Comparison of ENCODE assay signal across 8 mouse cellular contexts in genomic region chr11:35770741-35771504, GRCm38 (mm10). TPM values are rescaled to one million over a fixed set of nuclear protein-coding genes. Genes with fewer than 3 reads are reported as not detected.
DNase-seq lines count a peak whose midpoint lies in the region; ATAC-seq and TF ChIP-seq lines count a peak whose summit lies in the region.

No protein-coding gene starts in this region.

- H3K4me2 ChIP-seq in embryonic facial prominence, embryonic 12.5 days (replicated peaks): peak overlapping the region; percentile 83
- peak overlapping the region; percentile 69 for H3K4me2 ChIP-seq in neural tube, embryonic 15.5 days

- DNase-seq in left cerebral cortex, adult 2 months (ENCODE audit: extremely low spot score in 1 of 2, low spot score in 2 of 2): no peak
- no peak for DNase-seq in left cerebral cortex, postnatal 10 days (ENCODE audit: extremely low spot score in 1 of 2, low spot score in 2 of 2)
- peak; percentile 27 to 29 for DNase-seq in kidney, postnatal 36 days
- no peak for DNase-seq in cerebellum, adult 11 months
- DNase-seq in gastrocnemius, postnatal 25 days: no peak

- WGBS in embryonic facial prominence, embryonic 12.5 days: 64% methylated on average over 9 of the region's 9 CpGs
- WGBS in neural tube, embryonic 15.5 days: 66% methylated on average over 9 of the region's 9 CpGs

- H3K4me1 ChIP-seq in embryonic facial prominence, embryonic 12.5 days: peaks cover 14% of the 10 kb centered on the region
- H3K4me1 ChIP-seq in neural tube, embryonic 15.5 days: peaks cover 24% of the 10 kb centered on the region

- H3K27me3 ChIP-seq in embryonic facial prominence, embryonic 12.5 days: no peaks in the 10 kb centered on the region
- no peaks in the 10 kb centered on the region for H3K27me3 ChIP-seq in neural tube, embryonic 15.5 days (replicated peaks)

- no peak for ATAC-seq in embryonic facial prominence, embryonic 12.5 days (ENCODE audit: insufficient number of reproducible peaks, insufficient read depth, low FRiP score, low TSS enrichment)
- no peak for ATAC-seq in neural tube, embryonic 15.5 days (ENCODE audit: low FRiP score)
- ATAC-seq in erythroid progenitor cell, adult 5-6 weeks (replicated peaks; ENCODE audit: low FRiP score, poor library complexity, severe bottlenecking): no peak

- intact Hi-C loops in left cerebral cortex, adult 2 months (cut with DNase I): no loop called here
- intact Hi-C loops in left cerebral cortex, postnatal 10 days (cut with DNase I): no loop called here

- H3K9ac ChIP-seq in embryonic facial prominence, embryonic 12.5 days: peak overlapping the region; percentile 95
- peak overlapping the region; percentile 97 for H3K9ac ChIP-seq in neural tube, embryonic 15.5 days (replicated peaks)

- H3K9me3 ChIP-seq in embryonic facial prominence, embryonic 12.5 days: no peaks in the 10 kb centered on the region
- H3K9me3 ChIP-seq in neural tube, embryonic 15.5 days (replicated peaks): no peaks in the 10 kb centered on the region

- TF ChIP-seq CTCF in left cerebral cortex, adult 2 months (IDR thresholded peaks at IDR 0.05): no peak

- no peak overlapping the region for H3K27ac ChIP-seq in left cerebral cortex, adult 2 months
- no peak overlapping the region for H3K27ac ChIP-seq in embryonic facial prominence, embryonic 12.5 days
- peak overlapping the region; percentile 95; the same call in 1 of the 2 replicates for H3K27ac ChIP-seq in neural tube, embryonic 15.5 days (replicated peaks)

- H3K36me3 ChIP-seq in embryonic facial prominence, embryonic 12.5 days: peaks cover 1% of the 10 kb centered on the region; the same call in 1 of the 2 replicates
- peaks cover 3% of the 10 kb centered on the region; the same call in 1 of the 2 replicates for H3K36me3 ChIP-seq in neural tube, embryonic 15.5 days

- peak overlapping the region; percentile 98 for H3K4me3 ChIP-seq in left cerebral cortex, adult 2 months
- peak overlapping the region; percentile 91 for H3K4me3 ChIP-seq in embryonic facial prominence, embryonic 12.5 days
- peak overlapping the region; percentile 94 for H3K4me3 ChIP-seq in neural tube, embryonic 15.5 days (replicated peaks)

RNA-seq across cellular contexts. Expression of gene Pank3, which starts 1.6 kb away (rescaled TPM):
- 10 to 100 TPM; 33.6 to 36.1 TPM for total RNA-seq in left cerebral cortex, adult 2 months (2021)
- total RNA-seq in left cerebral cortex, postnatal 10 days (2021): 10 to 100 TPM; 56.5 to 57.0 TPM
- polyA plus RNA-seq in embryonic facial prominence, embryonic 12.5 days (2016; fragmentation: Nextera tagmentation; extraction: Ambion mirVana): 21.2 and 23.1 TPM in 2 replicates
- 19.0 and 19.8 TPM in 2 replicates for polyA plus RNA-seq in neural tube, embryonic 15.5 days (2015; fragmentation: Nextera tagmentation; extraction: Ambion mirVana)
- 10.1 and 11.5 TPM in 2 replicates for total RNA-seq in erythroid progenitor cell, adult 5-6 weeks (2015; ENCODE audit: low replicate concordance)
- total RNA-seq in erythroid progenitor cell, adult 5-6 weeks (2017; ENCODE audit: low replicate concordance): 7.7 and 10.2 TPM in 2 replicates
- total RNA-seq in gastrocnemius, postnatal 25 days (2021): 10 to 100 TPM; 19.7 to 22.8 TPM

RNA-seq across cellular contexts. Expression of gene Fbll1, which starts 27.8 kb away (rescaled TPM):
- 10 to 100 TPM; 41.4 to 42.3 TPM for total RNA-seq in left cerebral cortex, adult 2 months (2021)
- 10 to 100 TPM; 47.7 to 50.8 TPM for total RNA-seq in left cerebral cortex, postnatal 10 days (2021)
- polyA plus RNA-seq in embryonic facial prominence, embryonic 12.5 days (2016; fragmentation: Nextera tagmentation; extraction: Ambion mirVana): 1.3 and 1.5 TPM in 2 replicates
- polyA plus RNA-seq in neural tube, embryonic 15.5 days (2015; fragmentation: Nextera tagmentation; extraction: Ambion mirVana): 23.8 and 31.4 TPM in 2 replicates
- total RNA-seq in erythroid progenitor cell, adult 5-6 weeks (2015; ENCODE audit: low replicate concordance): not detected in 2 replicates
- total RNA-seq in erythroid progenitor cell, adult 5-6 weeks (2017; ENCODE audit: low replicate concordance): not detected in 2 replicates
- not detected for total RNA-seq in gastrocnemius, postnatal 25 days (2021)

Comparison
In these comparisons a context has a peak if more than half of its experiments do, and no peak if none do; other contexts are left out.
1. DNase-seq: peak in kidney, postnatal 36 days (2 of 2); none in left cerebral cortex, adult 2 months (0 of 2), left cerebral cortex, postnatal 10 days (0 of 2), cerebellum, adult 11 months (single experiment) and gastrocnemius, postnatal 25 days (single experiment).
2. RNA of gene Fbll1, which starts 27.8 kb away (total RNA-seq): 47.7 to 50.8 TPM in left cerebral cortex, postnatal 10 days and 41.4 to 42.3 TPM in left cerebral cortex, adult 2 months; not detected in erythroid progenitor cell, adult 5-6 weeks and not detected in gastrocnemius, postnatal 25 days; every median in the first group is over 10 times any median in the second.
3. Peak in every context shown above with its lines, with median percentiles within 50 percentile points of each other: H3K4me3 ChIP-seq.